Mouse (Mus musculus): ENCODE data around the gene Serpina3f. TPM values are rescaled to one million over a fixed set of nuclear protein-coding genes. Genes with fewer than 3 reads are reported as not detected.

The Serpina3f gene
- polyA plus RNA-seq (2015; fragmentation: Nextera tagmentation; extraction: Ambion mirVana) = 0.26 TPM in 1 of 2 replicates, not detected in the other

DNA sequence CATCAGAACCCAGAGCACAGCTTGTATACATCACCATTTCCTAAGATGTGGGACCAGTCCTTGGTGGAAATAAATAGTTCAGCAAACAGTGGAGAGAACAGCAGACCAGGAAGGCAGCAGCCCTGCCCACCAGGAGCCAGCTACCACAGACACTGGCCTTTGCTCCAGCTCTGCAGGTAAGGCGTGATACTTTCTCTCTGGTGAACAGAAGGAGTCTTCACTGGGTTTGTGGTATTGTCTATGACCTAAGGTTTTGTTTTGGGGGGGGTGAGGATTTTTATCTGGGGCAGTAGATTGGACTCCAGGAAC, at the start of gene Serpina3f:
TSS of gene Serpina3f (plus strand) at position 100 of the 309 bp plus-strand sequence.
- ATAC-seq (ENCODE audit: low FRiP score) = no peak
- 68% methylated on average over 1 of the region's 1 CpGs for WGBS
- peaks cover 7% of the 10 kb centered on the region; the same call in 1 of the 2 replicates for H3K4me1 ChIP-seq (replicated peaks)
- H3K36me3 ChIP-seq = no peaks in the 10 kb centered on the region
- no peaks in the 10 kb centered on the region for H3K9me3 ChIP-seq
- H3K4me2 ChIP-seq = no peak within 1 kb of the TSS
- H3K4me3 ChIP-seq = no peak within 1 kb of the TSS
- H3K27me3 ChIP-seq = no peaks in the 10 kb centered on the region
- H3K27ac ChIP-seq = no peak within 1 kb of the TSS
- H3K9ac ChIP-seq = no peak within 1 kb of the TSS

DNA sequence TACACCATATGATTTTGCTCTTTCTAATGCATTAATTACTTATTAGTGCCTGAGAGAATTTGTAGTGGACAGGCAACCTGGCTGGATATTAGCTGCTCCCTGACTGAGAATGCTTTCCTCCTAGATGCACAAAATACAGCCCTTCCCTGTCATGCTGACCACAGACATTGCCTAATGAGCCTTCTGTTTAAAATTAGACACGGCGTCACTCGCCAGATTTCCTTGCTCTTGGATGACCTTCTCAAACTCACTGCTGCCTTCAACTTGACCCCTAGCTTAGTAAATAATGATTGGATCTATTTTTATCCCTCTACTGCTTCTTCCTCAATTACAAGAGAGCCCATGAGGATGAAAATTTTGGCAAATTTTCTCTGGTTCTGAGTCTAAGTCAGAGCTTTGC, 39.6 kb upstream of the Serpina3f start:
- H3K27me3 ChIP-seq = no peaks in the 10 kb centered on the region
- no peak overlapping the region for H3K4me2 ChIP-seq
- no peaks in the 10 kb centered on the region for H3K4me1 ChIP-seq (replicated peaks)
- no peak for ATAC-seq (ENCODE audit: low FRiP score)
- H3K36me3 ChIP-seq = no peaks in the 10 kb centered on the region
- H3K27ac ChIP-seq = no peak overlapping the region
- no peak overlapping the region for H3K9ac ChIP-seq
- WGBS = 86% methylated on average over 3 of the region's 3 CpGs
- H3K9me3 ChIP-seq = no peaks in the 10 kb centered on the region
- H3K4me3 ChIP-seq = no peak overlapping the region

DNA sequence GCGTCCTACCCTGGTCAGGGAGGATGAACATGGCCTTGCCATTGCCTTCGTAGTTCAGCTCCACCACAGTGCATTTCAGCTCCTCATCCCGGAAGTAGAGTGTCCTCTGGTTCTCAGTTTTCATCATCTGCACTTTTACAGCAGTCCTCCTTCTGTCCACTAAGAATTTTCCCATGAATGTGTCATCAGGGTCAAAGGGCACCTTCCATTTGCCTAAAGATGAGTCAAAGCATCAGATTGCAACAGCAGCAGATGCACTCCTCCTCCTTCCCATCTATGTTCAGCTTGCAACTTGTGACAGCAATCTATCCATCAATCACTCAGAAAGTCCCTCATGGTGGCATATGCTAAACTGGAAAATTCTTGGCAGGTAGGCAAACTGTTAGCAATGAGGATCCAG, 38.7 kb upstream of the Serpina3f start:
- H3K4me3 ChIP-seq = no peak overlapping the region
- H3K27me3 ChIP-seq = no peaks in the 10 kb centered on the region
- H3K9ac ChIP-seq = no peak overlapping the region
- ATAC-seq (ENCODE audit: low FRiP score) = no peak
- no peak overlapping the region for H3K4me2 ChIP-seq
- no peaks in the 10 kb centered on the region for H3K9me3 ChIP-seq
- no peaks in the 10 kb centered on the region for H3K4me1 ChIP-seq (replicated peaks)
- H3K36me3 ChIP-seq = no peaks in the 10 kb centered on the region
- 79% methylated on average over 3 of the region's 3 CpGs for WGBS
- no peak overlapping the region for H3K27ac ChIP-seq

DNA sequence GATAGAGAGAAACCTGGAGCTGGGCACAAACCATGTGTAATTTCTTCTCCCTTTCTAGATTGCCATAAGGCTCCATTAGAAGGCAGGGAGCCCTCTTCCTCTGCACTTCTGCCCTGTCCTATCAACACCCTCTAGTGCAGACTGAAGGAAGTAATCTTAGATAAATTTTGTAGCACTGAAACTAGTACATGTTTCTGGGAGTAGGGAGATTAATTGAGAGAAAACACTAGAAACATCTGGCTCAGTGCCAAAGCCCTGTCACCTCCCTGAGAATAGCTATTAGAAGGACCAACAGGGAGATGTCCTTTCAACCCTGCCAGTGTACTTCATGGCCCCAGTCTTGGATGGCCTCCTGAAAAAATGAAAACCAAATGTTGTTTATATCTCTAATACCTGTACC, 35.8 kb upstream of the Serpina3f start:
- Histone ChIP-seq H3K36me3 (no peaks in the 10 kb centered on the region), H3K9ac (no peak overlapping the region), H3K4me1 (replicated peaks) (no peaks in the 10 kb centered on the region), H3K27me3 (no peaks in the 10 kb centered on the region), H3K4me2 (no peak overlapping the region), H3K27ac (no peak overlapping the region), H3K9me3 (no peaks in the 10 kb centered on the region), H3K4me3 (no peak overlapping the region)
- no peak for ATAC-seq (ENCODE audit: low FRiP score)

DNA sequence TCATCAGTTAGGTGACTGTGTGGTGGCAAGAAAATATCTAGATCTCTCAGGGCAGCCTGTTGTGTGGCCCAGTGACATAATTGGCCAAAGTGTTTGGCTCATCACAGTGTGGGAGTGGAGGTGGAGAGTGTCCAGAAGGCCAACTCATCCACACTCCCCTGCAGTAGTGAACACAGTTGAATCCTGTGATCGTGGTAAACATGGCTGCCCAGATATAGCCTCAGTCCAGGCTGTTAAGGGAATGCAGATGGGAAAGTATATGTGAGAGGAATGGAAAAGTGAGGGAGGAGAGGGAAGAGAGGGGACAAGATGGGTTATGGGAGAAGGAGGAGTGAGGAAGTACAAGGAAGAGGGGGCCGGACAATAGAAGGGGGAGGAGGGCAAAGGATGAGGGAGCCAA, 35.4 kb upstream of the Serpina3f start:
- WGBS = 90% methylated on average over 2 of the region's 2 CpGs
- no peak overlapping the region for H3K4me2 ChIP-seq
- no peaks in the 10 kb centered on the region for H3K4me1 ChIP-seq (replicated peaks)
- H3K9me3 ChIP-seq = no peaks in the 10 kb centered on the region
- H3K4me3 ChIP-seq = no peak overlapping the region
- ATAC-seq (ENCODE audit: low FRiP score) = no peak
- H3K27ac ChIP-seq = no peak overlapping the region
- no peak overlapping the region for H3K9ac ChIP-seq
- no peaks in the 10 kb centered on the region for H3K36me3 ChIP-seq
- H3K27me3 ChIP-seq = no peaks in the 10 kb centered on the region

DNA sequence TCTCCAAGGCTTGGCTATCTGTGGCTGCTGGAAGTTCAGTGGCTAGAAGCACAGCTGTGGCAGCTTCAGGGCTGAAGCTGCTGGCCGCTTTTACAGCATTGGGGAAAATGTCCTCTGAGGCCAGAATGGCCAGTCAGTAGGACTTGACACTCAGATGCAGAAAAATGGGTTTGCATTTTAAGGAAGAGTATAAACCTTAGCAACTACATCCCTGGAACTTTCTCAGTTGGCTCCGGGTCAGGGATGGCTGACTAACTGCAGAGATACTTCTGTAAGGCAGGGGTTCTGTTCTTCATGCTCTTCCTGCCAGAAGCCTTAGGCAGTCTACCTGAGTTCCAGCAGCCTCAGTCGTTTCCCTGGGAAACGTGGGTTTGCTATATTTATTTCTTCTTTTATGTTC, 29.3 kb upstream of the Serpina3f start:
- H3K27ac ChIP-seq = no peak overlapping the region
- H3K4me2 ChIP-seq = no peak overlapping the region
- no peaks in the 10 kb centered on the region for H3K27me3 ChIP-seq
- H3K4me1 ChIP-seq (replicated peaks) = no peaks in the 10 kb centered on the region
- 87% methylated on average over 4 of the region's 4 CpGs for WGBS
- H3K9me3 ChIP-seq = no peaks in the 10 kb centered on the region
- no peak overlapping the region for H3K9ac ChIP-seq
- no peak overlapping the region for H3K4me3 ChIP-seq
- H3K36me3 ChIP-seq = no peaks in the 10 kb centered on the region
- no peak for ATAC-seq (ENCODE audit: low FRiP score)

DNA sequence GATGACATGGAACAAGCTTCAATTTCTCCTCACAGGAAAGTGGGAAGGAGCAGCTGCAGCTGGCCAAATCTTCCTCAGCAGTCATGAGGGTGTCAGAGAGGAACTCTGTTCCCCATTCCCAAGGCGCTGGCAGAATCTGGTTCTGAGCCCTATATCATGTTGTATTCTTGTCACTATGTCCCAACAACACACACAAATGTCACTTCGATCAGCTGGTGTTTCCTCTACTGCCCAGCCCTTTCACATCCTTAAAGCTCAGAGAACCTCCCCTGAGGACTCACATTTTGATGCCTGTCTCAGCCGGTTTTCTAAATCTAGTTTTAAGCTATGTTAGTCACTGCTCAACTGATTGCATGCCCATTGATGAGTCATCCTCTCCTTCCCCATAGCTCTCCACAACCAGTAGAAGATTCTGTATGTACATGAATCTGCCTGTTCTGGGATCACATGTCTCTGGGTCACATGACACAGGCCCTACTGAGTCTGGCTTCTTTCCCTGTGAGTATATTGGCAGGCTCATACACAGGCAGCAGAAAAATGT, 28.2 kb upstream of the Serpina3f start:
- Histone ChIP-seq H3K27me3 (no peaks in the 10 kb centered on the region), H3K4me2 (no peak overlapping the region), H3K4me1 (replicated peaks) (no peaks in the 10 kb centered on the region), H3K9me3 (no peaks in the 10 kb centered on the region), H3K36me3 (no peaks in the 10 kb centered on the region), H3K27ac (no peak overlapping the region), H3K9ac (no peak overlapping the region), H3K4me3 (no peak overlapping the region)
- WGBS = 84% methylated on average over 3 of the region's 3 CpGs
- ATAC-seq (ENCODE audit: low FRiP score) = no peak

DNA sequence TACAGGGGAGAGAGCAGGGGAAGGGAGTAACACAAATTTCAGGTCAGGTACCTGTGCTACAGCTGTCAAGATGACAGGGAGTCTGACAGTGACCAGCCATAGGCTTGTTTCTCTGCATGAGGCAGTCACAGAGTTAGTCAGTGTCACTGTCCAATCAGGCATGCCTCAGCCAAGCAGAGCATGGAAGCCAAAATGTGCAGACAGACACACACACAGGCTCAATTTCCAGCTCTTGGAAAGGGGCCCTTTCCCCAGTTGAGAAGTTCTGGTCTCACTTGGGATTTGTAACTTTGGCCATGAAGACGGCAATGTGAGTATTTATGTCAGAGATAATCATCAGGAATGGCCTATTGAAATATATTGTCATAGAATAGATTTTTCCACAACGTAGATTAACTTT, 25.1 kb upstream of the Serpina3f start:
- Histone ChIP-seq H3K4me2 (no peak overlapping the region), H3K9me3 (no peaks in the 10 kb centered on the region), H3K27me3 (no peaks in the 10 kb centered on the region), H3K4me1 (replicated peaks) (no peaks in the 10 kb centered on the region), H3K9ac (no peak overlapping the region), H3K36me3 (no peaks in the 10 kb centered on the region), H3K27ac (no peak overlapping the region), H3K4me3 (no peak overlapping the region)
- ATAC-seq (ENCODE audit: low FRiP score) = no peak
- WGBS = 83% methylated on average over 2 of the region's 2 CpGs

DNA sequence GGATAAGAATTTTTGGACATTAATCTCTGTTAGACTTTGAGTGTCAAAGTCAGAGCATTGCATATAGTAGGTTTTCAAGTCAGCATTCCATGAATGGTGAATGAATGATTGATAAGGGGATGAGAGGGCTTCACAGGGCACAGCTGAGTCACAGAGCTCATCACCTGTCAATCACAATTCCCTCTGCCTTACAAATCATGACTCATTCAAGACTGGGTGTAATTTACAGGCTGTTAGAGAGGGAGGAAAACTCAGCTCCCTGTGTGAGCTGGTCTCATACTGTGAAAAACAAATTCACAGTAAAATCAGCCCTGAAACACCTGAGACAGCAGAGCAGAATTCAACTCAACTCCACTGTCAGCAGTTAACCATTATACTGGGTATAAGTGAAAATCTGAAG, 23.5 kb upstream of the Serpina3f start:
- Histone ChIP-seq H3K4me3 (no peak overlapping the region), H3K27ac (no peak overlapping the region), H3K9me3 (no peaks in the 10 kb centered on the region), H3K27me3 (no peaks in the 10 kb centered on the region), H3K36me3 (no peaks in the 10 kb centered on the region), H3K9ac (no peak overlapping the region), H3K4me1 (replicated peaks) (no peaks in the 10 kb centered on the region), H3K4me2 (no peak overlapping the region)
- no peak for ATAC-seq (ENCODE audit: low FRiP score)

DNA sequence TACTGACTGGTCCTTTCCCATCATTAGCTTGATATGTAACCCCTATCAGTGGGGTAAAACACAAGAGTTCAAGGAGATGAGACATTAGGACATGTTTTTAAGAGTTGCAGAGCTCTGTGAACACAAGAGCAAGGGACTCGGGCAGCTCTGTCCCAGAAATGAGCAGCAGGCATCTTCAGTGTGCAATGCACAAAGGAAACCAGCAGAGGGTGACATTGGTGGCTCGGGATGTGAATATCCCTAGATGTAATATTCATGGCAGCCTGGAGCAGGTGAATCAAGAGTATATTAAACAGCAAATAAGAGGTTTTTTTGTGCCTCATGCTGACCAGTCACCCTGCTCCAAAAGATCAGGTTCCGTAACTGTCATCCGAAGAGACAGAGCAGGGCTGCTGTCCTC, 5.2 kb upstream of the Serpina3f start:
- H3K27me3 ChIP-seq = no peaks in the 10 kb centered on the region
- no peaks in the 10 kb centered on the region for H3K36me3 ChIP-seq
- H3K4me2 ChIP-seq = no peak overlapping the region
- H3K4me3 ChIP-seq = no peak overlapping the region
- no peak overlapping the region for H3K27ac ChIP-seq
- no peak for ATAC-seq (ENCODE audit: low FRiP score)
- WGBS = 79% methylated on average over 4 of the region's 4 CpGs
- no peak overlapping the region for H3K9ac ChIP-seq
- H3K4me1 ChIP-seq (replicated peaks) = peaks cover 4% of the 10 kb centered on the region; the same call in 1 of the 2 replicates
- no peaks in the 10 kb centered on the region for H3K9me3 ChIP-seq

DNA sequence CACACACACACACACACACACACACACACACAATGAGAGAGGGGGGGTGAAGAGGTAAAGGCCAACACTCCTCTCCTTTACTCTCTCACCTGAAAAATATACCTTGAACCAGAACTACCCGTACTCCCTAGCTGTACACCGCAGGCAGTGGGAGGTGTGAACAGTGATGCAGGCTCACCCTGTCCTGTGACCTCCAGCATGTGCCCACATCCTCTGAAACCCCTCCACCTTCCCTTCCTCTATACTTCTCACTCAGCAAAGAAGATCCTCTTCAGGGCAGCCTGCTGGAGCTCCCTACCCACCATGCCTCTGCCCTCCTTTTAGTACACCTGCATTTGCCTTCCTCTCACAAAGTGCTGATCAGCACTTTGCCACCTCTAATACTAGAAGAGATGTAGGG, 4.5 kb upstream of the Serpina3f start:
- no peak overlapping the region for H3K4me2 ChIP-seq
- no peaks in the 10 kb centered on the region for H3K27me3 ChIP-seq
- H3K4me1 ChIP-seq (replicated peaks) = peaks cover 7% of the 10 kb centered on the region; the same call in 1 of the 2 replicates
- ATAC-seq (ENCODE audit: low FRiP score) = no peak
- H3K9ac ChIP-seq = no peak overlapping the region
- H3K27ac ChIP-seq = no peak overlapping the region
- no peaks in the 10 kb centered on the region for H3K36me3 ChIP-seq
- H3K9me3 ChIP-seq = no peaks in the 10 kb centered on the region
- H3K4me3 ChIP-seq = no peak overlapping the region
- WGBS = 87% methylated on average over 2 of the region's 2 CpGs

DNA sequence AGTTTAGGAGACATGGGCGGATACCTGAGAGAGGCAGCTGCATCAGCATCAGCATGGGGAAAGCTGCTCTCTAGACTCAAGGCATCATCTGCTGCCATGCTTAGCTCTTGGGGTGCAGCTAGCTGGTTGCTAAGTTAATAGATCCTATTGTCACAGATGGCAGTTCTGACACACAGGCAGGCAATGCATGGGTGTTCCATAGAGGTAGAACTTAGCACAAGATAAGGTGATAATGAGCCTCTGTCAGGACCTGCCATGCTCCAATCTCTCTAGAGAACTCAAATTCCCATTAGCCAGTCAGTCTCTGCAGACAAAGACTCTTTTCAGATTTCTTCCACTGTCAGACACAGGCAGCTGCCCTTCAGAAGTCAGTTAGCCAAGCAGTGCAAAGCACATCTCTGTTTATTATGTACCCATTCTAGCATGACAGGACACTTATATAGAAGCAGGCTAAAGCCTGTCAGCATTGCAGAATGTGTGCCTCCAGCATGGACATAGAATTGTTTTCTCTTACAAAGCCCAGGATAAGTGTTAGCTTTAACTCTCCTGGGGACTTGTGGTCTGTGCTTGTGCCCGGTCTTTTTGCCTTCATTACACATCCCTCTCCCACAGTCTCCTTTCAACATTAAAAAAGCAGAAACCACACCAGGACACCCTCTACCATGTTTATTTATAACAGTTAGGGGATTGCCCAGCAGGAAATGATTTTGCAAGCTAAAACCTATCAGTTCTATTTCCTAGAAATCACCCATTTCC, 477 bp upstream of the Serpina3f start:
- Histone ChIP-seq H3K4me3 (no peak overlapping the region), H3K4me2 (no peak overlapping the region), H3K36me3 (no peaks in the 10 kb centered on the region), H3K4me1 (replicated peaks) (peaks cover 7% of the 10 kb centered on the region; the same call in 1 of the 2 replicates), H3K9ac (no peak overlapping the region), H3K9me3 (no peaks in the 10 kb centered on the region), H3K27ac (no peak overlapping the region), H3K27me3 (no peaks in the 10 kb centered on the region)
- 53% methylated on average over 2 of the region's 2 CpGs for WGBS
- no peak for ATAC-seq (ENCODE audit: low FRiP score)

DNA sequence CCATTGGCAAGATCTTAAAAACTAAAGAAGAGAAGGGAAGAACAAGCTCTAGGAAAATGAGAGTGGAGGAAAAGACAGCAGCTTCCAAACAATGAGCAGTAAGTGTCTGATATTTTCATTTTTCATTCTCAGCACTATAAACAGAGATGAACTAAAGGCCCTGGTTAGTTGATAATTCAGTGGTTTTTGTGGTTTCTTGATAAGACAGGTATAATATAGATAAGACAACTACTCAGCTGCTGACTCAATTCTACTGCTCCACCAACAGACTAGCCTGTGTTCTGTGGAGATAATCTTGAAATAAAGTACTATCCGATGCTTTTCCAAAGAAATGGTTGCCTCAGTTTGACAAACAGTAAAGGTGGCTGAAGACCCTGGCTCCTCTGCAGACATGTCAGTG, 905 bp downstream of the Serpina3f start:
- 78% methylated on average over 1 of the region's 1 CpGs for WGBS
- no peak for ATAC-seq (ENCODE audit: low FRiP score)
- H3K9ac ChIP-seq = no peak overlapping the region
- H3K4me1 ChIP-seq (replicated peaks) = peaks cover 7% of the 10 kb centered on the region; the same call in 1 of the 2 replicates
- H3K27ac ChIP-seq = no peak overlapping the region
- H3K9me3 ChIP-seq = no peaks in the 10 kb centered on the region
- no peak overlapping the region for H3K4me3 ChIP-seq
- no peaks in the 10 kb centered on the region for H3K36me3 ChIP-seq
- H3K4me2 ChIP-seq = no peak overlapping the region
- H3K27me3 ChIP-seq = no peaks in the 10 kb centered on the region

Measured in hindbrain, embryonic 13.5 days (tissue).